Mouse (Mus musculus) G1E (cell line): ENCODE data around the gene Nsg2. TPM values are rescaled to one million over a fixed set of nuclear protein-coding genes. Genes with fewer than 3 reads are reported as not detected.

Experiments used
- ATAC-seq: 2 replicates; pipeline ENCODE4 v1.8.0; 2016; ENCODE audit warnings: mild to moderate bottlenecking; ENCODE audit not compliant: insufficient number of reproducible peaks, poor library complexity, low FRiP score, severe bottlenecking; ENCODE audit errors: extremely low read depth
- DNase-seq: peaks from one replicate; pipeline ENCODE4 v3.0.0; 2012; ENCODE audit warnings: low spot score
- H3K27me3 ChIP-seq: 2 replicates; pipeline ENCODE4 v1.6.1; 2012; ENCODE audit warnings: mild to moderate bottlenecking, low read length, inconsistent platforms; ENCODE audit not compliant: insufficient read depth
- H3K36me3 ChIP-seq: replicated peaks from 2 replicates; pipeline ENCODE3; 2012; ENCODE audit warnings: mild to moderate bottlenecking, inconsistent platforms
- H3K4me1 ChIP-seq: 2 replicates; pipeline ENCODE4 v1.6.1; 2012; ENCODE audit warnings: low read depth, low read length, inconsistent platforms, mixed read lengths; ENCODE audit not compliant: insufficient read depth
- H3K4me3 ChIP-seq: 2 replicates; pipeline ENCODE4 v1.5.1; 2012; ENCODE audit warnings: low read depth, mild to moderate bottlenecking, inconsistent platforms, low read length, moderate library complexity, mixed read lengths
- H3K9me3 ChIP-seq: replicated peaks from 2 replicates; pipeline ENCODE4 v1.6.1; 2012; ENCODE audit warnings: inconsistent platforms
- CTCF ChIP-seq: IDR thresholded peaks from 2 replicates; pipeline ENCODE4 v1.5.1; 2012; ENCODE audit warnings: low read depth, low read length, inconsistent platforms, mixed read lengths
- GATA1 ChIP-seq: IDR thresholded peaks from 2 replicates; pipeline ENCODE4 v1.6.1; 2012; ENCODE audit warnings: borderline replicate concordance, low read length, inconsistent platforms, mixed read lengths
- GATA2 ChIP-seq: IDR thresholded peaks from 2 replicates; pipeline ENCODE4 v1.6.1; 2012; ENCODE audit warnings: low read depth, low read length, inconsistent platforms, borderline replicate concordance
- POLR2AphosphoS5 ChIP-seq: IDR thresholded peaks from 2 replicates; pipeline ENCODE4 v1.6.1; 2012; ENCODE audit warnings: low read depth, low read length, inconsistent platforms; ENCODE audit not compliant: insufficient replicate concordance
- TAL1 ChIP-seq: conservative IDR thresholded peaks from 2 replicates; pipeline ENCODE4 v1.6.1; 2012; ENCODE audit warnings: low read depth, low read length, inconsistent platforms, mixed read lengths
- polyA plus RNA-seq: library from polyadenylated mRNA; stranded (reverse); fragments of >175 nt; gene quantifications from 2 replicates; pipeline ENCODE4 v1.2.3, GENCODE M21; 2012
- total RNA-seq, 2 experiments: library from RNA; stranded (forward) in 1 of 2; stranded (reverse) in 1 of 2; fragments of 200-1000 nt in 1 of 2; fragments of >200 nt in 1 of 2; fragmentation: Nextera tagmentation in 1 of 2; gene quantifications; 2 replicates each; pipeline ENCODE4 v1.2.3; 2014 to 2017

Gene Nsg2
- not detected in 2 replicates for total RNA-seq (2014; fragmentation: Nextera tagmentation)
- 0.46 and 0.49 TPM in 2 replicates for total RNA-seq (2017)
- not detected in 2 replicates for polyA plus RNA-seq

DNA sequence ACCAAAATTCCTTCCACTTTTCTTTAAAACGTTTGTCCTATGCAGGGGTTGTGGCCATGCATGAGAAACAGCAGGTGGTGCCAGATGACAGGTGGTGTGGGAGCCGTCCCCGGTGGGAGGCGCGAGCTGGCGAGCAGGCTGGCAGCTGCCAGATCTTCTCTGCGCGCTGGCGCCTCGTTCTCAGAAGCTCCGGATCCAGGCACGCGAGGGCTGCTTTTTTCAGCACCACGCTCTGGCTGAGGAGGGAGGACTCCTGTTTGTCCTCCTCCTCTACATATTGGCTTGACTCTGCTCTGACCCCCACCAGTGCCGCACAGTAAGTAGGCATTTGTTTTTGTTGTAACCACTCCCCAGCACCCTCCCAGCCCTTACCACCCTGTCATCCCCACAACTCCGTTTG lies at the start of gene Nsg2:
Nsg2 (plus strand) TSS at position 183 of the 400 bp plus-strand sequence.
- TF ChIP-seq POLR2AphosphoS5 (no peak), GATA1 (no peak), TAL1 (no peak), GATA2 (no peak)
- no peak for DNase-seq
- no peak within 1 kb of the TSS for H3K4me3 ChIP-seq
- H3K36me3 ChIP-seq, result no peaks in the 10 kb centered on the region
- H3K4me1 ChIP-seq, result no peaks in the 10 kb centered on the region
- peaks cover 8% of the 10 kb centered on the region for H3K27me3 ChIP-seq
- no peak for ATAC-seq
- H3K9me3 ChIP-seq, result no peaks in the 10 kb centered on the region

- no peak for ATAC-seq
- H3K4me3 ChIP-seq, result no peak overlapping the region
- H3K27me3 ChIP-seq, result peaks cover 20% of the 10 kb centered on the region
- TF ChIP-seq GATA2, result no peak
- no peak for TF ChIP-seq TAL1
- no peak for TF ChIP-seq CTCF
- TF ChIP-seq GATA1, result no peak
- TF ChIP-seq POLR2AphosphoS5, result no peak
- H3K36me3 ChIP-seq, result no peaks in the 10 kb centered on the region
- no peaks in the 10 kb centered on the region for H3K9me3 ChIP-seq
- no peak for DNase-seq
- no peaks in the 10 kb centered on the region for H3K4me1 ChIP-seq
Measured at GRCm38 (mm10) chr11:31960071-31960470, 40.2 kb upstream of the Nsg2 start.

- H3K9me3 ChIP-seq, result no peaks in the 10 kb centered on the region
- TF ChIP-seq GATA1, result no peak
- TF ChIP-seq POLR2AphosphoS5, result no peak
- TF ChIP-seq CTCF, result no peak
- no peak for TF ChIP-seq TAL1
- no peak for TF ChIP-seq GATA2
- no peak for ATAC-seq
- peaks cover 15% of the 10 kb centered on the region for H3K27me3 ChIP-seq
- no peak overlapping the region for H3K4me3 ChIP-seq
- DNase-seq, result no peak
- H3K36me3 ChIP-seq, result no peaks in the 10 kb centered on the region
- no peaks in the 10 kb centered on the region for H3K4me1 ChIP-seq
Measured at GRCm38 (mm10) chr11:31963993-31964392, 36.3 kb upstream of the Nsg2 start.

DNA sequence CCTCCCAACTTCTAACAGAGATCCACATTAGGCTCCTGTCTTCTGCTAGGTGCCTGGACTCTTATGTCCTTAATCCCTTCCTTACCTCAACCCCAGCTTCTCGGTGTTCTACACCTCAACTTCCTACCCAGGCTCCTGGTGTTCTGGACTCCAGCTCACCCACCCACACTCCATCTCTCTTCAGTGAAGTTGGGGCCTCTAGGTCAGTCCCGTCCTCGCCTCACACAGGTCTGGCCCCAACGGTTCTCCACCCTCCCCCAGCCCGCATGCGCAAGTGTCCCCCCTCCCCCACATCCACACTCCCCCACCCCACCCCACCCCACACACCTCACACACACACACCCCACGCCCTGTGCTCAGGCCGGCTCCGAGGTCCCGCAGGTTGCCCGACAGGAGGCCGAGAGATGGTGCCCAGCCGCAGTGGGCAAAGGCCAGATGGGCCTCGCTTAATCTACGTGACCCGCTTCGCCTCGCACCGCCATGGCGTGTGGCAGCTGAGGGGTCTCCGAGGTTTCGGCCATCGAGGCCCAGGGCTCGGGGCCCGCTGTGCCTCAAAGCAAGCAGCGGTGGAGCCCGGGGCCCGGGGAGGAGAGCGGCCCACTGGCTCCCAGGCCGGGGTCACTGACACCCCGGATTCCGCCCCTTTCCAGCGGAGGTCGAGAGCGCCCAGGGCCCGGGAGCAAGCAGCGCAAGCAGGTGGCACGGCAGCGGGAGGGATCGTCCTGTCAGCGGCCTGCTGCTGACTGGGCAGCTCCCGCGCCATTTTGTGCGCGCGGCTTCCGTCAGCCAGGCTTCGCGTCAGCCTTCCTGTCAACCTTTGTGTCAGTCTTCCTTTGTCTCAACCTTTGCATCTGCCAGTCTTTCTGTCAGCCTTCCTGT lies 34.8 kb upstream of the Nsg2 start, which contains the start of gene 4930524B15Rik:
4930524B15Rik (plus strand) TSS at position 337 of the 879 bp plus-strand sequence.
- H3K4me1 ChIP-seq, result no peaks in the 10 kb centered on the region
- ATAC-seq (no peak), DNase-seq (no peak)
- peaks cover 15% of the 10 kb centered on the region for H3K27me3 ChIP-seq
- H3K4me3 ChIP-seq, result no peak within 1 kb of the TSS
- H3K9me3 ChIP-seq, result no peaks in the 10 kb centered on the region
- H3K36me3 ChIP-seq, result no peaks in the 10 kb centered on the region
- TF ChIP-seq TAL1 (no peak), GATA2 (no peak), POLR2AphosphoS5 (no peak), GATA1 (no peak), CTCF (no peak)

DNA sequence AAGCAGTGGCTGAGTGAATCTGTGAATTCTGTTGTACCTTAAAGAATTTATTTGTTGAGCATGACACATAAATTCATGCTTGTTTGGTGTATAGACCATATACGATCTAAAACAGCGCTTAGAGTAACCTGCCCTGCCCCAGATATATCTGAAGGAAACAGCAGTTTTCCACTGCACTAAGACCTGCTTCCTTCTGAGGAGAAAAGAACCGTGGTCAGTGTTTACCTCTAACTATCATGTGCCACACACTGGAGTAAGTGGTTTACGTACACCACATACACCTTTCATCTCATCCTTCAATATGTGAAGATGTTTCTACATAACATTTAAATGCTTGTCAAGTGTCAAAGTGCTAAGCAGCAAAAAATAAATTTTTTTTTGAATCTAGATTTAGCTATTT lies 26.1 kb upstream of the Nsg2 start:
- DNase-seq (no peak), ATAC-seq (no peak)
- Histone ChIP-seq H3K36me3 (no peaks in the 10 kb centered on the region), H3K4me1 (no peaks in the 10 kb centered on the region), H3K4me3 (no peak overlapping the region), H3K27me3 (no peaks in the 10 kb centered on the region), H3K9me3 (no peaks in the 10 kb centered on the region)
- TF ChIP-seq POLR2AphosphoS5 (no peak), GATA2 (no peak), CTCF (no peak), GATA1 (no peak), TAL1 (no peak)

GRCm38 (mm10) chr11:31974826-31975225 lies 25.4 kb upstream of the Nsg2 start:
- Histone ChIP-seq H3K4me1 (no peaks in the 10 kb centered on the region), H3K4me3 (no peak overlapping the region), H3K36me3 (no peaks in the 10 kb centered on the region), H3K9me3 (no peaks in the 10 kb centered on the region), H3K27me3 (no peaks in the 10 kb centered on the region)
- TF ChIP-seq GATA2, result no peak
- no peak for TF ChIP-seq TAL1
- no peak for TF ChIP-seq CTCF
- TF ChIP-seq GATA1, result no peak
- TF ChIP-seq POLR2AphosphoS5, result no peak
- ATAC-seq (no peak), DNase-seq (no peak)
